Mouse (Mus musculus) heart, adult 2 months (tissue): Measurements from ENCODE around the gene Lrch3.

Experiments used
- CTCF ChIP-seq: fragments of 200-600 bp; IDR thresholded peaks from 2 replicates; pipeline ENCODE4 v1.8.1; 2022; ENCODE audit warnings: antibody characterized with exemption, mild to moderate bottlenecking, moderate library complexity
- EP300 ChIP-seq: fragments of 200-500 bp; IDR thresholded peaks from 2 replicates; pipeline ENCODE4 v1.6.1; 2011; ENCODE audit warnings: low read depth, low read length, control low read depth; ENCODE audit not compliant: insufficient read depth
- POLR2A ChIP-seq: fragments of 200-500 bp; IDR thresholded peaks from 2 replicates; pipeline ENCODE4 v1.6.1; 2011; ENCODE audit warnings: mild to moderate bottlenecking, low read depth, low read length, control low read depth; ENCODE audit not compliant: insufficient read depth

- TF ChIP-seq CTCF (no peak), POLR2A (no peak), EP300 (no peak)
These were observed 93.5 kb downstream of the Lrch3 start for GRCm38 (mm10) chr16:33007436-33007835.
